Mouse (Mus musculus) erythroblast, embryonic 14.5 days (primary cell): ENCODE data around the gene Tex33. TPM values are rescaled to one million over a fixed set of nuclear protein-coding genes. Genes with fewer than 3 reads are reported as not detected.

Experiments used
- H3K27me3 ChIP-seq: 2 replicates; pipeline ENCODE4 v1.6.1; 2012; ENCODE audit warnings: inconsistent platforms; ENCODE audit not compliant: control insufficient read depth
- H3K36me3 ChIP-seq: 2 replicates; pipeline ENCODE4 v1.6.1; 2012; ENCODE audit warnings: mild to moderate bottlenecking, inconsistent platforms; ENCODE audit not compliant: control insufficient read depth
- H3K4me1 ChIP-seq: 2 replicates; pipeline ENCODE4 v1.6.1; 2012; ENCODE audit warnings: inconsistent platforms; ENCODE audit not compliant: control insufficient read depth
- H3K4me3 ChIP-seq: replicated peaks from 2 replicates; pipeline ENCODE3; 2012; ENCODE audit warnings: moderate library complexity, mild to moderate bottlenecking, inconsistent platforms
- H3K9me3 ChIP-seq: 2 replicates; pipeline ENCODE4 v1.6.1; 2012; ENCODE audit warnings: low read length, inconsistent platforms, mixed read lengths; ENCODE audit not compliant: control insufficient read depth
- GATA1 ChIP-seq: IDR thresholded peaks from 2 replicates; pipeline ENCODE4 v1.6.1; 2012; ENCODE audit warnings: low read length, inconsistent platforms, mixed read lengths
- TAL1 ChIP-seq: IDR thresholded peaks from 3 replicates; pipeline ENCODE4 v1.6.1; 2012; ENCODE audit warnings: low read length, inconsistent platforms, mixed read lengths
- polyA plus RNA-seq: library from polyadenylated mRNA; stranded (reverse); fragments of >175 nt; gene quantifications from 2 replicates; pipeline ENCODE4 v1.2.3, GENCODE M21; 2012

The Tex33 gene
- polyA plus RNA-seq, 1 experiment = not detected

DNA sequence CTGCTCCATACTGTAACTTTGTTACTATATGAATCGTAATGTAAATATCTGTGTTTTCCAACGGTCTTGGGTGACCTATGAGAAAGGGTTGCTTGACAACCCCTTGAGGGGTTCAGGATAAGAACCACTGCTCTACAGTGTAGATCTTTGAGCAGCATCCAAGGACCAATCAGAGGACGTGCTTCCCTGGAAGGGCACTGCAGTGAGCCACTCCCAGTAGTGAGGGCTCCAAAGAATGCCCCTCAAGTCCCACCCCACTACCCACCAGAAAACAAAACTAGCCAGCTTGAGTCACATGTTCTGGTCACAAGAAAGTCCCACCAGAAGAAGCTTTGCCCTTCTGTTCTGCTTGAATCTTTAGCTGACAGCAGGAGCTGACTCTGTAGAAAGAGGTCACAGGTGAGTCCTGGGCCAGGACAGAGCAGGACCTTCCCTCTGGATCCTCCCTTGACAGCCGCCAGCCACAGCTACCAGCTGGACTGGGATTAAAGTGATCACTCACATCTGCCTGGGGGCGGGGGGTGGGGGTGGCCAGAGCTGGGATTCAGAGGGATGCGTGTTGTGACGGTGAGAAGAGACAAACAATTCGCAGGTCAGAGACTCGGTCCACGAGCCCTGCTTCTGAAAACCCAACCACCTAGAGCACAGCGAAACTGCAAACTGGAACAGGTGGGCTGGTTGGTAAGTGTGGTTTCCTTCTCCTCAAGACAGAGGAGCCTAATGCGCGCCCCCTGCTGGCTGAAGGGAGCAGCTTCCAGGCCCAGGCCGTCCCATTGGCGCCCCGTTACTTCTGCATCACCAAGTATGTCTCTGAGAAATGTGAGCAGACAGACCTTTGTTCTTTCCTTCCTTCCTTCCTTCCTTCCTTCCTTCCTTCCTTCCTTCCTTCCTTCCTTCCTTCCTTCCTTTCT, 26.6 kb upstream of the Tex33 start:
- TF ChIP-seq TAL1 (no peak), GATA1 (no peak)
- Histone ChIP-seq H3K27me3 (peaks cover 87% of the 10 kb centered on the region), H3K9me3 (no peaks in the 10 kb centered on the region), H3K4me3 (no peak overlapping the region), H3K4me1 (peaks cover 14% of the 10 kb centered on the region), H3K36me3 (no peaks in the 10 kb centered on the region)

DNA sequence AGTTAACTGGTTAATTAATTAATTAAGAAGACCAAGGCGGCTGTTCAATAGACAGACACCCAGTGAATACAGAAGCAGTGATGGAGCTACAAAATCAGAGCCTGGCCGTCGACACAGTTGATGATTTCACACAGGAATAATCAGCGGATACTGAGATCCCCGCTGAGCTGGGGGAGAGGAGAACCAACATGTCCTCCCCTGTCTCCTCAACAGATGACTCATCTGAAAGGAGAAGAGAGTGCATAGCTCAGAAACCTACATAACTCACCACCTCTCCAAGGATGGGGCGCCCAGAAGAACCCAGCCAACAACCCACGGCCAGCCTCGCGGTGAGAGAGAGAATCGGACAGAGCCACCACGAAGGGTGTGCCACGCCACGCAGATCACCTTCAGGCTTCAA, 24.7 kb upstream of the Tex33 start:
- TF ChIP-seq TAL1 = no peak
- TF ChIP-seq GATA1 = no peak
- peaks cover 69% of the 10 kb centered on the region for H3K27me3 ChIP-seq
- H3K36me3 ChIP-seq = peaks cover 12% of the 10 kb centered on the region
- H3K4me1 ChIP-seq = peaks cover 29% of the 10 kb centered on the region
- no peaks in the 10 kb centered on the region for H3K9me3 ChIP-seq
- no peak overlapping the region for H3K4me3 ChIP-seq

DNA sequence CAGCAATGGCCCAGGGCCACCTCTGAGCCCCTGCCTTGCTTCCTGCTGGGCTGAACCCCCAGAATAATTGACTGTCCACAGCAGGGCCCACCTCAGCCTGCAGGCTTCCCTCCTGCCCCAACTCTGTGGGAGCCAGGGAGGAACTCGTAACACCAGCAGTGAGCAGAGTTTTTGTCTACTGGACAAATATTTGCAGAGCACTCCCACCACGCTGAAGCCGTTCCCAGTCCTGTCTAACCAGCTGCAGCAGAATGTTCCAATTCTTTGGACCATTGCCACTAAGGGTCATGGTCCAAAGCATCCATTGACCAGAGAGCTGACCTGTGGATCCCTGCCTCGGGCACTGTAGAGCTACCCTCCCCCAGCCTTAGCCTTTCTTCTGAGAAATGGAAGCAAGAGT, 21.2 kb upstream of the Tex33 start:
- no peak for TF ChIP-seq GATA1
- TF ChIP-seq TAL1 = no peak
- Histone ChIP-seq H3K36me3 (peaks cover 47% of the 10 kb centered on the region), H3K27me3 (peaks cover 36% of the 10 kb centered on the region), H3K9me3 (no peaks in the 10 kb centered on the region), H3K4me1 (peaks cover 57% of the 10 kb centered on the region), H3K4me3 (no peak overlapping the region)

DNA sequence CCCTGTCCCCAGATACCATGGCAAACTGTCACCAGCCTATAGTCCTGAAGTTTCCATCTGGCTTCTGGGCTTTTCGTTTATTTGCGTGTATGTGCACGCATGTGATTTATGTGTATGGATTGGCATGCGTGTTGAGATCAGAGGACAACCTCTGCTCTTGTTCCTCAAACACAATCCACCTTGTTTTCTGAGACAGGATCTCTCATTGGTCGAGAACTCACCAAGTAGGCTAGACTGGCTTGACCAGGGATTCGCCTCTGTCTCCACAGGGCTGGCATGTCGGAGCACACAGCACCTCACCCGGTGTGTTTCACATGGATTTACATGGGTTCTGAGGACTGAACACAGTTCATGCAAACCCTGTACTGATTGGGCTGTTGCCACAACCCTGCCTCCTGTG, 18.4 kb upstream of the Tex33 start:
- Histone ChIP-seq H3K9me3 (0 out of 2 replicates have a peak, but pooled peaks cover 4% of the 10 kb centered on the region), H3K36me3 (peaks cover 75% of the 10 kb centered on the region), H3K4me1 (peaks cover 84% of the 10 kb centered on the region), H3K4me3 (peak overlapping the region; percentile 53), H3K27me3 (peaks cover 26% of the 10 kb centered on the region)
- TF ChIP-seq TAL1 = no peak
- no peak for TF ChIP-seq GATA1

DNA sequence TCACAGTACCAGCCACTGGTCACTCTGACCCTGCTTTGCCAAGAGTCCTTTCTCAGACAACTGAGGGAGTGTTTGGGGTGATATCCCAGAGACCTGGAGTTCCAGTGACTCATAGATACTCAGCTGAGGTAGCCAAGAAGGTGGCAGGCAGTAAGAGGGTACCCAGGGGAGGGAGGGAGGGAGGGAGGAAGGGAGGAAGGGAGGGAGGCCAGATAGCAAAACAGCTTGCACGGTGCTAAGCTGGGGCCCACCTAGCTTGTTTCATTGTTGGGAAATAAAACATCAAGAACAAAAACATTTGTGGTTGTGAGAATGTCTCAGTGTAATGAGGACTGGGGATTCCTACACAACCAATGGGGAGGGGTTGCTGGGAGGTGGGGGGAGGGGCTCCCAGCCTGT, 18.0 kb upstream of the Tex33 start:
- 0 out of 2 replicates have a peak, but pooled peaks cover 4% of the 10 kb centered on the region for H3K9me3 ChIP-seq
- H3K27me3 ChIP-seq = peaks cover 21% of the 10 kb centered on the region
- H3K36me3 ChIP-seq = peaks cover 79% of the 10 kb centered on the region
- H3K4me3 ChIP-seq = peak overlapping the region; percentile 53
- no peak for TF ChIP-seq GATA1
- no peak for TF ChIP-seq TAL1
- H3K4me1 ChIP-seq = peaks cover 88% of the 10 kb centered on the region

DNA sequence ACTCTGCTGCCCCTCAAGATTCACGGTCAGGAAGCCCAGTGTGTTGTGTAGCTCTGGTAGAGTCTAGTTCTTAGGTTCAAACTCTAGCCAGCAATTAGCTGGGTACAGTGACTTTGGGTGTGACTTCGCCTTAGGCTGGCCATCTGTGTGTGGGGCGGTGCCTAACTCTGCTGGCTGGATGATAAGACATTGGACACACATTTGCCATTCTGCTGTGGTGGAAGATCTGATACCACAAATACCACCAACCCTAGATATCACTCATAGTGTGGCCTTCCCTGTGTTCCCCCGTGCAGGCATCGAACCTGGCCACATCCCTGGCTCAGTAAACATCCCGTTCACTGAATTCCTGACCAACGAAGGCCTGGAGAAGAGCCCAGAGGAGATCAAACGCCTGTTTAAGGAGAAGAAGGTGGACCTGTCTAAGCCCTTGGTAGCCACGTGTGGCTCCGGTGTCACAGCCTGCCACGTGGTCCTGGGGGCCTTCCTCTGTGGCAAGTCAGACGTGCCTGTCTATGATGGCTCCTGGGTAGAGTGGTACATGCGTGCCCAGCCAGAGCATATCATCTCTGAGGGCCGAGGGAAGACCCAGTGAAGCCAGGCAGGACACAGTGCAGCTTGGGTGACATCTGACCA, 17.5 kb upstream of the Tex33 start:
- 0 out of 2 replicates have a peak, but pooled peaks cover 4% of the 10 kb centered on the region for H3K9me3 ChIP-seq
- H3K4me1 ChIP-seq = peaks cover 94% of the 10 kb centered on the region
- TF ChIP-seq GATA1 (peak; percentile 97), TAL1 (peak; percentile 96)
- H3K36me3 ChIP-seq = peaks cover 84% of the 10 kb centered on the region
- H3K27me3 ChIP-seq = peaks cover 17% of the 10 kb centered on the region
- H3K4me3 ChIP-seq = peak overlapping the region; percentile 53

DNA sequence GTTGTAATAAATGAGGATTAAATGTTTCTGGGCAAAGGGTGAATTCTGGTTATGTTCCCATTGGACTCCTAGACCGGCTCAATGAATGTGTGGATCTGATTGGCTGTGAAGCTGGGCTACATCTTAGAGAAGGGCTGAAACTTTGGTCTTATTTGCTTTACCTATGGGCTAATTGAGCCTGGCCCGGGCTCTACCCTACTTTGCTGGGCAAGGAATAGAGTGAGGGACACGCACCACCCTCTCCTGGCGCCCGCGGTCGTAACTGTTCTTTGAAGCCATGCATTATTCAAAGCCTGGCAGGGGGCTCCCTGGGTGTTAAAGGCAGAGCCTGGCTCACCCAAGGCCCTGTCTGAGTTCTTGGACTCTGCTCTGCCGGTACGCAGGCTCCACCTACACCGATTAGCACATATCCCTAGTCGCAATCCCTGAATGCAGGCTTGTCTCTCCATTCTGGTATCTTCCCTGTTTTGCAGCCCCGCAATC, 13.9 kb upstream of the Tex33 start:
- peaks cover 94% of the 10 kb centered on the region for H3K4me1 ChIP-seq
- H3K4me3 ChIP-seq = peak overlapping the region; percentile 56
- H3K27me3 ChIP-seq = peaks cover 17% of the 10 kb centered on the region
- TF ChIP-seq TAL1 = no peak
- no peak for TF ChIP-seq GATA1
- 0 out of 2 replicates have a peak, but pooled peaks cover 4% of the 10 kb centered on the region for H3K9me3 ChIP-seq
- peaks cover 77% of the 10 kb centered on the region for H3K36me3 ChIP-seq

DNA sequence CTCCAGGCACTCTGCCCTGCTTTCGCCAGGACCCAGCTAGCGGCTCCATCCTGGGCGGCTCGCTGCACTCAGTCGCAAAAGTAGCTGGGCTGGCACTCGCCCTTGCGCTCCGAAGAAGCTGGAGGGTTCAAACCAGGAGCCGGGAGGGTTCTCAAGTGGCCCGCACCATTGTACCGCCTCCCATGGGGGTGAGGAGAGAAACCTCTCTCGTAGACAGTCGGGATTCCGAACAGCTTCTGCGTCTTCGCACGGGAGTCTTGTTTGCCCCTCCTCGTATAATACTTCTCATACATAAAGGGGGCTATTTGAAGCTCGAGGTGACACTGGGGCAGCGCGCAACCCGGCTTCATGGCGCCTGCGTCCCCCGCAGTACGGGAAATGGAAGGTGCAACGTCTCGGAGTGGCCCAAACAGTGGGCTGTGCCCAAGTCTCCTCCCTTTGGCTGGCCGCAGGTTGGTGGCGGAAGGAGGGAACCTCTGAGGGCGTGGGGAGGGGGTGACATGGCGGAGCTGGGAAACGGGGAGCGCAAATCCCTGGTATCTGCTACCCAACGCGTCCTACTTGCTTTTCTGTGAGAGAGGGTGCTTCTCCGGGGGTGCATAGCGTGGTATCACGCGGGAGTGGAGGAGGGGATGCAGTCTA, 10.7 kb upstream of the Tex33 start, which contains the start of gene Mpst:
Gene Mpst (plus strand): TSS at position 124 of the 642 bp plus-strand sequence.
- H3K4me3 ChIP-seq = peak within 1 kb of the TSS; percentile 100
- TF ChIP-seq TAL1 (no peak), GATA1 (no peak)

More for the DNA sequence above, 10.7 kb upstream of the Tex33 start, which contains the start of gene Mpst:
- H3K36me3 ChIP-seq = peaks cover 67% of the 10 kb centered on the region
- H3K27me3 ChIP-seq = peaks cover 17% of the 10 kb centered on the region
- peaks cover 94% of the 10 kb centered on the region for H3K4me1 ChIP-seq
- H3K9me3 ChIP-seq = 0 out of 2 replicates have a peak, but pooled peaks cover 4% of the 10 kb centered on the region
